Mouse (Mus musculus) gastrocnemius, postnatal 25 days (tissue): ENCODE measurements around the gene Gng13. TPM values are rescaled to one million over a fixed set of nuclear protein-coding genes. Genes with fewer than 3 reads are reported as not detected.

Experiments used
- DNase-seq: peaks from one replicate; pipeline ENCODE4 v3.0.0; 2022
- long read RNA-seq, 2 experiments: library from polyadenylated mRNA; stranded (forward); transcript quantifications; one replicate each; pipeline ENCODE4 v2.0.0; 2021
- total RNA-seq, 2 experiments: library from RNA; stranded (reverse); gene quantifications; 1 replicate in 1 of 2; 2 replicates in 1 of 2; pipeline ENCODE4 v1.2.3; 2021

Gng13 gene
- total RNA-seq, result not detected
- long read RNA-seq, experiment 1, result 0 reads
- long read RNA-seq, experiment 2, result 0 reads

DNA sequence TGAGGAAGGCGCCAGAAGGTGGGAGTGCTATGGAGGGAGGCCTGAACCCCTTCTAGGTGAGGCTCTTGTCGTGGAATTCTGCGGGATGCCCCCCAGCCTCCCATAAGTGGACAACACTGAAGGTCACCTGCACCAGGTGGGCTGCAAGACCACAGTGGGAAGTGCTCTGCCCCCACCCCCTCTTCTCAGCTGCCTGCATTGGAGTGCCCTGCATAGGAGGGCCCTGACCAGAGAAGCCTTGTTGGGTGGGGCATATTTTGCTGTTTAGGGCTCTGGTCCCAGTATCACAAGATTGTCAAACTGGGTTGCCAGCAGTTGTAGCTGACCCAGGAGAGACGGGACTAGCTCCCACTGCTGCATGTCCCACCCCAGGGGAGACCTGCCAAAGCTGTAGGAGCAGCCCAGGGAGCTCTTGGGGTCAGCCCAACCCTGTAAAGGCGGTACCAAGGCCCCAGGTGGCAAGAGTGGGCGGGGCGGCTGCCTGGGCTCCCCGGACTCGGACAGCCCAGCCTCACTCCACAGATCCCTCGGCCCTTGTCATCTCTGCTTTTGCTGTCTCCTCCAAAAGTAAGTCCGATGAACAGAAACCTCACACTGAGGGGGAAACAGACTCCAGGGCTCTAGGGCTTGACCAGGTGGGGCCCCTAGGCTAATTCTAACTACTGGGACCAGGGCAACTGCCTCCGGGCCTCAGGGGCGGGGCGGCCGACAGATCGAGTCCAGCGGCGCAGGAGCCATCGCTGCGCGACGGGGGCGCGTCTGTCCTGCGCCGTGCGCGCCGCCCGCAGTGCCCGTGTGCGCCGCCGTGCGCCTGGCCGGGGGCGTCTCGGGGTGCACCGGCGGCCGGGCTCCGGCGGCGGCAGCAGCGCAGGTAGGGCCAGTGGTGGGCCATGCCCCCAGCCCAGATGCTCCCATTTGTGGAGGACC lies at the start of gene Gng13:
Gng13 (plus strand) TSS at position 461 of the 927 bp plus-strand sequence.
- DNase-seq, result no peak

DNA sequence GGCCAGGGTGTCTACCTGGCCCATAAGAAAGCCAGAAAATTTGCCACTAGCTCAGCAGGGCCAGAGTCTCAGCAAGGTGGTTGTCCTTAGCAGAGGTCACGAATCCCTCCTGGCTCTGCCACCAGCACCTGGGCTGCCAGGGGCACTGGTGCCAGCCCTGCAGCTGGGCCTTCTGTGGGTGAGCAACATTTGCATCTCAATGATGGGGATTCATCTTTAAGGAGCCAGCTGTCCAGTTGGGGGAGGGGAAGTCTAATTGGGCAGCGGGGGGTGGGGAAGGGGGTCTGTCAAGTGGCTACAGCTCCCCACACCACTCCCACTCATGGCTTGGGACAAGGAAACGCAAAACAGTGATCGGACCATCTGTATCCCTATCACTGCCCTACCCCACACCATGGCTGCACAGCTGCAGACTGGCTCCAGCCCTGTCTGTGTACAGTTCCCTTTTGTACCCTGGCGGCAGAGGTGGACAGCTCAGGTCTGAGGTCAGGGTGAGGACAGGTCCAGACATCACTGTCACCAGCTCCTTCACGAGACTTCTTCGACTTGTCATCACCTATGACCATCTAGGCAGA lies 48.4 kb upstream of the Gng13 start:
- DNase-seq, result no peak

- no peak for DNase-seq
Measured at GRCm38 (mm10) chr17:25672982-25673381, 44.0 kb upstream of the Gng13 start.

GRCm38 (mm10) chr17:25677969-25678368 lies 39.0 kb upstream of the Gng13 start:
- no peak for DNase-seq

DNA sequence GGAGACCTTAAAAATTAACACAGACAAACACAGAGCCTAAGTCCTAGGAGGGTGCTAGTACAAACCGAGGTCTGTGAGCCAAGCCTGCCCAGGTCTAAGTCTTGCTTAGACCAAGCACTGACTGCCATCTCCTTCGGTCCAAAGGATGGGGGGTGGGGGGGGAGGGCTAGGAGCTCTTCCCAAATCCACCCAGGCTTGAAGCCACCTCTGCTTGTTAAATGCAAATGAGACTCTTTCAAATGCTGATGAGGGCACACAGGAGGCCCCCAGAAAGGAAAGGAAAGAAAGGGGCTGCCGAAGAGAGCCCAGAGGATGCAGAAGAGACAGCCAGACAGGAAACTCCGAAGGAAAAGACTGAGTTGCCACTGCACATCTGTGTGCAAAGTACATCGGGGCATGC lies 37.2 kb upstream of the Gng13 start:
- no peak for DNase-seq

DNA sequence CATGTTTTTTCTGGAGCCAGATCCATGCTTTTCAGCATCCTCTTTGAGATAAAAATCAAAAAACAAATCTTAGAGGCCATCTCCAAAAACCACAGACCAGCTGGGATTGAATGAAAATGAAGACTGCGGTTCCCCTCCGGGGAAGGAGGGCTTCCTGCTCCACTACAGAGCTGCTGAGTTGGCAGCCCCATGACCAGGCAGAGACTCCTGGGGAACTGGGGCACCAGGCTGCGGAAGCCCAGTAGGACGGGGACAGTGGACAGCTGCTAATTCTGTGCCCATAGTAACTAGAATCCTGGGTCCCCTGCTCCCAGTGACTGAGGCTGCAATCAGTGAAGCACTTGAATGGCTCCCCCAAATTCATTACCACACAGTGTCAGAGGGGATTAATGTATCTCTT lies 35.3 kb upstream of the Gng13 start:
- DNase-seq, result no peak

DNA sequence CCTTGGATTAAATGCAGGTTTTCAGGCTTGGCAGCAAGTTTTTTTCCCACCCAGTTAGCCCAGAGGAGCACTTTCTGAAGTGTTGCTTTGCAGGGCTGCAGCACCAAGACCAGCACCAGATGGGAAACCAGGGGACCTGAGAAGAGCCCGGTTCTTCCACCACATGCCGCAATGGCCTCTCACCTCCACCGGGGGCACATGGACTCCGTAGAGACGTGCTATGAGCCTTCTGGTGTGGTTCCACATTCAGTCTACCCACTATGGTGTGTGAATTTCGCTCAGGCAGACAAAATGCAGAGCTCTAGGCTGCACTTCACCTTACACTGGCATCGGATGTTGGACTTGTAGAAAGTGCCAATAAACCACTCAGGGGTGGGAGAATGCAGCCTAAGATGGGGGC lies 30.6 kb upstream of the Gng13 start:
- DNase-seq, result no peak

DNA sequence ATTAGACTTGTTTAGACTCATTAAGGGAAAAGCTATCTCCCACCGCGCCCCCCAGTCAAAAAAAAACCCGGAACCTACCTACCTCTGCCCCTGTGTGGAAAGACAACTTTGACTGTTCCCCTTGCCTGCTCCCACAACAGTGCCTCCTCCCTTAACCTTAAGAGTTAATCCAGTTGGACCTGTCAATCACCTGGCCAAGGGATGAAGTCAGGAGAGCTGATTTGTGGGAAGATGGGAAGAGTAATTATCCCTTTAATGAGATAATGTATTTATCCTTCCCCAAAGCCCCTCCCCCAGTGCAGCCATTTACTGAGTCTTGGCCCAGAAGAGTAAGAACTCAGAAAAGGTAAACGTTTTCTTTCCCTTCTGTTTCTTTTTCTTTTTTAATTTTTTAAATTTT lies 28.0 kb upstream of the Gng13 start:
- DNase-seq, result no peak

DNA sequence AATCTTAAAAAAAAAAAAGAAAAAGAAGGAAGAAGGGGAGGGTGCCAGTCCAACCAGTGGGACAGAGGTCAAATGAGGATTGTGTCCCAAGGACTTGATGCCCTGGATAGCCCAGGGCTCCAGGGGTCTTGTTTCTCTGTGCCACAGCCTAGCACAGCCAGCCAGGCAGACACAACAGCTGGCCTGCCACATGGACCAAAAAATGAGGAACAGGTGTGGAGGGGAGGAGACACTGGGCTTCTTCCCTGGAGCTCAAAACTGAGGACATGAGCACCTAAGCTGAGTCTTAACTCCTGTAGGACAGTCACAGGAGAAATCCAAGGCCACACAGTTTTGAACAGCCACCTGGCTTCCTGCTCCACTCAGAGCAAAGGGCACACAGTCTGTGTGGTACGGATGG lies 20.7 kb upstream of the Gng13 start:
- DNase-seq, result no peak

GRCm38 (mm10) chr17:25698446-25698845 lies 18.5 kb upstream of the Gng13 start:
- DNase-seq, result peak; percentile 34

- DNase-seq, result no peak
Measured at GRCm38 (mm10) chr17:25700863-25701496, 16.0 kb upstream of the Gng13 start.

- DNase-seq, result no peak
Measured at GRCm38 (mm10) chr17:25709994-25710393, 7.0 kb upstream of the Gng13 start.

GRCm38 (mm10) chr17:25711136-25711535 lies 5.8 kb upstream of the Gng13 start:
- no peak for DNase-seq

GRCm38 (mm10) chr17:25715627-25716026 lies 1.3 kb upstream of the Gng13 start:
- no peak for DNase-seq

DNA sequence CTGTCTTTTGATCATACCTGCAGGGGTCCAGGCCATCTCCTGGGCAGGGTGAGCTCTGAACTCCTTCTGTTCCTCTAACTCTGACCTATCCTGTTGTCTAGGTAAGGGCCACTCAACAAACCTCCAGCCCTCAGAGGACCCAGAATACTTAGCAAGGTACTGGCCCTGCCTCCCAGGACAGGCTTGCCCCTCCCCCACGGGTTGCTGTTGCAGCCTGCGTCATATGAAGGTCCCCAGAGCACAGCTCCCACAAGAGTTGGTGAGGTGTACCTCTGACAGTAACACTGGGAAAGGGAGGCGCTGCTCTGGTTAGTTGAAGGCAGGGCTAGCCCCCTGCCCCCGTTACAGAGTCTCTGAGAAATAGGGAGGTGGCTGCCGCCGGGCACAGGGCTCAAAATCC lies 841 bp upstream of the Gng13 start:
- DNase-seq, result no peak

GRCm38 (mm10) chr17:25717691-25718090 lies 720 bp downstream of the Gng13 start:
- no peak for DNase-seq

DNA sequence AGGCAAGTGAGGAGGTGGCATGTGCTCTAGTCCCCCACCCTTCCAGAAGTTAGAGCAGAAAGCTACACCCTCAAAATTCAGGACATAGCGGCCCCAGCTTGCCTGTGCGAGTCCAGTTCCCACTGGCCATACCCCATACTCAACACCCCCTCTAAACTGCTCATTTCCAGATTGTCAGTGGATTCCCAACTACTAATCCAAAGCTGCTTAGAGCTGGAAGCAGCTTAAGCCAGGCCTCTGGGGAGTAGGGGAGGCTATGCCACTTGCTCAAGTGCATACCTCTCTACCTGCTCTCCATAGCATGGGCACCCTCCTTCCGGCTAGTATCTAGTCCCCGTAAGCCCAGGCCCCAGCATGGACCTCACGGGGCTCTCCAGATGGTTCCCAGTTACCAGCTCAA lies 4.5 kb downstream of the Gng13 start:
- DNase-seq, result no peak

- no peak for DNase-seq
Measured at GRCm38 (mm10) chr17:25723470-25723869, 6.5 kb downstream of the Gng13 start.

- no peak for DNase-seq
Measured at GRCm38 (mm10) chr17:25723919-25724318, 6.9 kb downstream of the Gng13 start.

DNA sequence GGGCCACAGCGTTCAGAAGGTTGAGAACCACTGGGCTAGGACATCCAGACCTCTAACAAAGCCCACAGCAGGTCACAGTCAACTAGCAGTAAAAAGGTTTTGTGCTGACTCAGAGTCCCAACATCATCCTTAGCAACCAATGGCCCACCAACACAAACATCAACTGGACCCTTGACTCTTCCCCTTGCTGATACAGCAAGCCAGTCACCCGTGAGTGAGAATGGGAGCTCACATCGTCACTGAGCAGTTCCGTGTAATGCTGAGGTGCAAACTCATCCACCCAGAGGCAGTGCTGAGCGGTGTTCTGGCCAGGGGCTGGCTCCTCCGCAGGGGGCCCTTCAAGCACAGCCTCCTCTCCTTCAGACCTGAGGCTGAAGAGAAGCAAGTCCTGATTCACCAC lies 8.3 kb downstream of the Gng13 start:
- no peak for DNase-seq

DNA sequence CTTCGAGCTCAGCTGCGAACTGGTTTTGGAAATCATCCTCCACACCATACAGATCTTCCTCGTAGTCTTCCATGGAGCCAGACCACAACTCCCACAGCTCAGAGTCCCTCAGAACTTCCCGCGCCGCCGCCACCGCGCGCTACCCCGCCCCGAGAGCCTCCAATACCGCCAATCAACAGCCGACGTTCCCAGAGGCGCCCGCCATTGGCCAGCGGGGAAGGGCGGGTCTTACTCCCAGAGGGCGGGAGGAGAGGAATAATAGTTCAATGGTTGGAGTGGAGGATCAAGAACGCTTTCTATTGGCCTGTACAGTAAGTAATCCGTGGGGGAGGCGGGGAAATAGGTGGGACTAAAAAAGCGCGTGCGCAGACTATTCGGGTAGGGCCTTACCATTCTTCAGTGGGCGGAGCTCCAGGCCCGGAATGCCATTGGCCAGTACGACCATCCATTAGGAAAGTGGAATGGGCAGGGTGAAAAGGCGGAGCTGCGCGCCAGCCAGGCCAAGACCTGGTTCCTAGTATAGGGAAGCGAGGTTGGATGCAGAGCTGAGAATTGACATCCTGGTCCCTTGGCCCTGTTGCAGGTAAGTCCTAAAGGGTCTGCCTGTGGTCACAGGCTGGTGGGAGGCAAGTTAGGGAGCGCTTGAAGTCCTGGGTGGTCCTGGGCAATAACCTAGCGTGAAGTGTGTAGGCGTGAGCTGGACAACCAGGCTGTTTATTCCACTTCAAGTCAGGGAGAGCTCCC lies 10.5 kb downstream of the Gng13 start, which contains the start of the genes Chtf18 and Rpusd1:
Chtf18 (minus strand) TSS at position 155 of the 744 bp plus-strand sequence.
Rpusd1 (plus strand) TSS at position 406 of the 744 bp plus-strand sequence.
- DNase-seq, result peak; percentile 99

- DNase-seq, result peak; percentile 14
Measured at GRCm38 (mm10) chr17:25728009-25728270, 11.0 kb downstream of the Gng13 start.

- peak; percentile 51 for DNase-seq
Measured at GRCm38 (mm10) chr17:25732082-25732481, 15.1 kb downstream of the Gng13 start.
